Mouse (Mus musculus): ENCODE results near the gene Nfib. TPM values are rescaled to one million over a fixed set of nuclear protein-coding genes. Genes with fewer than 3 reads are reported as not detected.

Nfib gene
- polyA plus RNA-seq, 1 experiment from 2014 or later, result 59.0 TPM

DNA sequence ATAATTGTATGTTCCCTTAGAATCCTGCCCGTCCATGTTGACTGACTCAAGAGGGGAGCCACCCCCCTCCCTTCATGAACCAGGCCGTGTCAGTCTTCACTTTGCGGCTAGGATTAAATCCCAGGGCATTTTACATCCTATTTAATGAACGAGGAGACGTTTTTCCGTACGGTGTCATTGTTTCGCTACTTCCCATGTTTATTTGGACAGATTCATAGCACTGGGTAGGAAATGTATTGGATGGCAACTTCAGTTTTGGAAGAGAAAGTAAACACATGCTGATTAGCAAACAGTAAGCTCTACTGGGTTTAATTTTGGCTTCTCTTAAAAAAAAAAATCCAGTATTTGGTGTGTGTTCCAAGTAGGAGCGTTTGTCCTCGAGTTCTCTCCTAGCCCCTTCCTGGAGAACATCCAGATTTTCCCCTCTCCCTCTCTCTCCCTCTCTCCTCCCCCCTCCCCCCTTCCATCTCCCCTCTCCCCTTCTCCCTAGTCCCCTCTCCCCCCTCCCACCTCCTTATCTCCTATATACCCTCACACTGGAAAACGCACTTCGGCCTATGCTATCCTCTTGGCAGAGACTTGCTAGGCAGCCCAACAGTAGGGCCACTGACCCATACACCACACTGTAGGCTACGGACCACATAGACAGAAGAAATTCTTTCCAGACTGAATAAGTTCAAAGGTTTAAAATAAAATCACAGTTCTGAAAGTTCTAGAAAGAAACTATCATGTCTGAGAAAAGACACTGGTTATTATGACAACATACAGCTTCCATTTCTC lies 271.4 kb downstream of the Nfib start:
- H3K27me3 ChIP-seq (ENCODE audit: control insufficient read depth, insufficient read depth, low read length), result no peaks in the 10 kb centered on the region
- H3K9ac ChIP-seq (ENCODE audit: low read depth, low read length), result no peak overlapping the region
- ATAC-seq (replicated peaks; ENCODE audit: insufficient number of reproducible peaks, low FRiP score, low TSS enrichment), result no peak
- H3K36me3 ChIP-seq (ENCODE audit: control insufficient read depth, insufficient read depth, low read length), result no peaks in the 10 kb centered on the region
- 47% methylated on average over 13 of the region's 13 CpGs for WGBS (ENCODE audit: insufficient replicate concordance)
- H3K4me3 ChIP-seq (ENCODE audit: low read depth, low read length), result no peak overlapping the region
- H3K9me3 ChIP-seq (replicated peaks; ENCODE audit: control insufficient read depth, low read length), result no peaks in the 10 kb centered on the region
- H3K27ac ChIP-seq (ENCODE audit: low read depth, low read length), result no peak overlapping the region
- no peak overlapping the region for H3K4me2 ChIP-seq
- H3K4me1 ChIP-seq (ENCODE audit: control insufficient read depth, insufficient read depth, low read length), result peaks cover 56% of the 10 kb centered on the region

DNA sequence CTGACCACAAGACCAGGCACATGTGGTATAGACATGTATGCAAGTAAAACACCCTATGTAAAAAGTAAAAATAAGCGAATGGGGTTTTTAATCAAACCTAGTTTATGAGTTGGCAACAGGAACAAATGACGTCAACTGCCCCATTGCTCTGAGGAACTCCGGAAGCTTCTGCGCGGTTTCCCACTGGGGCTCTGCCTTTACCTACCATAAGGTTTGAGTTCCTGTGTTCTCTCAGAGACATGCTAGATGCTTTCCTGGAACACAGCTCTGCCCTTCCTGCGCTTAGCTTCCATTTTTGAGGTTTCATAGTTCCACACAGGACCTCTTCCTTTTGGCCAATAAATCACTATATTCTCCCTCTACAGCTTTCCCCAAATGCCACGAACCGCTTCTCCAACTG lies 273.7 kb downstream of the Nfib start:
- Histone ChIP-seq H3K4me1 (ENCODE audit: control insufficient read depth, insufficient read depth, low read length) (peaks cover 49% of the 10 kb centered on the region), H3K27ac (ENCODE audit: low read depth, low read length) (no peak overlapping the region)
- WGBS (ENCODE audit: insufficient replicate concordance), result 92% methylated on average over 8 of the region's 8 CpGs

DNA sequence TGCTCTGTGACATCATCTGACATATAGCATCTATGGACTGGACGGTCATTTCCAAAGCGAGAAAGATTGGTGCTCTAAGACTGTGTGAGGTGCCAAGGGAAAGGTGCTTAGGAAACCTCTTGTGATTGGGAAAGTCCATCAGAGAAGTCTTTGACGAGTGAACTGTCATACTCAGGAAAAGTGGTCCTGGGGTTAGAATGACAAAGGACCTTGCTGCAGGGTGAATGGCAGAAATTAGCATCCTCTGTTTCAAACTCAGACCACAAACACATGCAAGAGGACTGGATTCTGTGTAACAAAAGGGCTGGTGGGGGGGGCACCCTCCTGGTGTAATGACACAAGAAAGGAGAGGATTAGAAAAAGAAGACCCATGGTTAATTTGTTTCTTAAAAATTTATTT lies 274.7 kb downstream of the Nfib start:
- no peak overlapping the region for H3K4me3 ChIP-seq (ENCODE audit: low read depth, low read length)
- H3K4me2 ChIP-seq, result no peak overlapping the region
- no peaks in the 10 kb centered on the region for H3K27me3 ChIP-seq (ENCODE audit: control insufficient read depth, insufficient read depth, low read length)
- ATAC-seq (replicated peaks; ENCODE audit: insufficient number of reproducible peaks, low FRiP score, low TSS enrichment), result no peak
- H3K27ac ChIP-seq (ENCODE audit: low read depth, low read length), result no peak overlapping the region
- H3K9ac ChIP-seq (ENCODE audit: low read depth, low read length), result no peak overlapping the region
- H3K36me3 ChIP-seq (ENCODE audit: control insufficient read depth, insufficient read depth, low read length), result no peaks in the 10 kb centered on the region
- no peaks in the 10 kb centered on the region for H3K9me3 ChIP-seq (replicated peaks; ENCODE audit: control insufficient read depth, low read length)
- 73% methylated on average over 3 of the region's 3 CpGs for WGBS (ENCODE audit: insufficient replicate concordance)
- peaks cover 43% of the 10 kb centered on the region for H3K4me1 ChIP-seq (ENCODE audit: control insufficient read depth, insufficient read depth, low read length)

More for the DNA sequence above, 273.7 kb downstream of the Nfib start:
- H3K36me3 ChIP-seq (ENCODE audit: control insufficient read depth, insufficient read depth, low read length), result no peaks in the 10 kb centered on the region
- no peaks in the 10 kb centered on the region for H3K9me3 ChIP-seq (replicated peaks; ENCODE audit: control insufficient read depth, low read length)
- no peaks in the 10 kb centered on the region for H3K27me3 ChIP-seq (ENCODE audit: control insufficient read depth, insufficient read depth, low read length)
- H3K4me2 ChIP-seq, result no peak overlapping the region
- H3K9ac ChIP-seq (ENCODE audit: low read depth, low read length), result no peak overlapping the region
- ATAC-seq (replicated peaks; ENCODE audit: insufficient number of reproducible peaks, low FRiP score, low TSS enrichment), result no peak
- no peak overlapping the region for H3K4me3 ChIP-seq (ENCODE audit: low read depth, low read length)

DNA sequence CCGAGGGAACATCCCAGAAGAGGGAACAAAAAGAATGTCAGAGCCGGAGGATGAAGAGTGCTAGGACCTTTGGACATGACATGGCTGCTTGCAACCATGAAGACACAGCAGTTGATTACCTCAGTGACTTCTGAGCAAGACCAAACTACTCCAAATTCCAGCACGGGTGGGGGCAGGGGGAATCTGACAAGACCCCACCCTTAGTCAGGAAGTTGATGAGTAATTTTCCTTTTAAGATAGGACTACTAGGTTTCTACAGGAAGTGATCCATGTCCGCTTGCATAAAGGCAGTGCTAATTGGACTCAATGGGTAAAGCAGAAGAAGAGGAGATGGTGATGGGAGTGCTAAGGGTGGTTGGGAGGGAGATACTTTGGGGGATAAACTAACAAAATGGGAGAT lies 279.3 kb downstream of the Nfib start:
- no peak for ATAC-seq (replicated peaks; ENCODE audit: insufficient number of reproducible peaks, low FRiP score, low TSS enrichment)
- H3K27ac ChIP-seq (ENCODE audit: low read depth, low read length), result no peak overlapping the region
- WGBS (ENCODE audit: insufficient replicate concordance), result 82% methylated on average over 4 of the region's 4 CpGs
- no peaks in the 10 kb centered on the region for H3K27me3 ChIP-seq (ENCODE audit: control insufficient read depth, insufficient read depth, low read length)
- no peaks in the 10 kb centered on the region for H3K36me3 ChIP-seq (ENCODE audit: control insufficient read depth, insufficient read depth, low read length)
- no peak overlapping the region for H3K9ac ChIP-seq (ENCODE audit: low read depth, low read length)
- no peak overlapping the region for H3K4me2 ChIP-seq
- no peak overlapping the region for H3K4me3 ChIP-seq (ENCODE audit: low read depth, low read length)
- peaks cover 20% of the 10 kb centered on the region for H3K4me1 ChIP-seq (ENCODE audit: control insufficient read depth, insufficient read depth, low read length)
- no peaks in the 10 kb centered on the region for H3K9me3 ChIP-seq (replicated peaks; ENCODE audit: control insufficient read depth, low read length)

DNA sequence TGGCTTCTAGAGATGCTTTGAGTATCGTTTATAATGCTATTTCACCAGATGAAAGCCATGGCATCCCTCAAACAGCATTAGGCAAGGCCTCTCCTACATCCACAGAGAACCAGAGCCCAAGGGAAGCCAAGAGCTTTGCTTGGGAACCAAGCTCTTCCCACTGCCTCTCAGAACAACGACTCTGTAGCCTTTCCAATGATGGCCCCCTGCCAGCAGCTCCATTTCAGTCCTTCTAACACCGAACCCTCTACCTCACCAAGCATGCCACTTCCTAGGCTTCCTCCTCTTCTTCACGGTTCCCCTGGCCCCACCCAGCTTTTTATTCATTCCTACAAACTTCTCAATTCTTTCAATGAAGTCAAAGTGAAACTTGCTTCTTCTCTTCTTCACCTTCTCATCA lies 287.3 kb downstream of the Nfib start:
- Histone ChIP-seq H3K4me3 (ENCODE audit: low read depth, low read length) (no peak overlapping the region), H3K4me1 (ENCODE audit: control insufficient read depth, insufficient read depth, low read length) (peaks cover 27% of the 10 kb centered on the region), H3K27ac (ENCODE audit: low read depth, low read length) (no peak overlapping the region), H3K27me3 (ENCODE audit: control insufficient read depth, insufficient read depth, low read length) (no peaks in the 10 kb centered on the region), H3K4me2 (no peak overlapping the region), H3K9ac (ENCODE audit: low read depth, low read length) (no peak overlapping the region), H3K36me3 (ENCODE audit: control insufficient read depth, insufficient read depth, low read length) (no peaks in the 10 kb centered on the region), H3K9me3 (replicated peaks; ENCODE audit: control insufficient read depth, low read length) (no peaks in the 10 kb centered on the region)
- 70% methylated on average over 4 of the region's 4 CpGs for WGBS (ENCODE audit: insufficient replicate concordance)
- no peak for ATAC-seq (replicated peaks; ENCODE audit: insufficient number of reproducible peaks, low FRiP score, low TSS enrichment)

DNA sequence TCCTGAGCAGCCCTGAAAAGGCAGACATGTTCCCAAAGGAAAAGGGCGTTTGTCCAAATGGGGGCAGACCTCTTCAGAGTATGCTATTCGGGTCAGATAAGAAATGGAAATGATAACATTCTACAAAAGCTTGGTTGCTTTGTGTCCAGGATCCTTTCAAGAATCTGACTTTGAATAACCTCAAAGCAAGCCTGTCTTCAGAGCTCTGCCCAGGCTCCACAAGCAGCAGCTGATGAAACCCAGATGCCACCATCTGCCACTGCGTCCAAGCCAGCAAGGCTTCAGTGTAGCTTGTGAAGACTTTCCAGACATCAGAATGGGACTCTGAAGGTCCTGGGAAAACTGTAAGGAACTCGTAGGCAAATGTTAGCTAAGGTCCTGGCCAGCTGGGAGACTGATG lies 289.7 kb downstream of the Nfib start:
- Histone ChIP-seq H3K27ac (ENCODE audit: low read depth, low read length) (peak overlapping the region; percentile 46), H3K9ac (ENCODE audit: low read depth, low read length) (no peak overlapping the region), H3K4me2 (no peak overlapping the region), H3K4me3 (ENCODE audit: low read depth, low read length) (no peak overlapping the region), H3K36me3 (ENCODE audit: control insufficient read depth, insufficient read depth, low read length) (no peaks in the 10 kb centered on the region), H3K4me1 (ENCODE audit: control insufficient read depth, insufficient read depth, low read length) (peaks cover 39% of the 10 kb centered on the region), H3K9me3 (replicated peaks; ENCODE audit: control insufficient read depth, low read length) (no peaks in the 10 kb centered on the region), H3K27me3 (ENCODE audit: control insufficient read depth, insufficient read depth, low read length) (no peaks in the 10 kb centered on the region)
- WGBS (ENCODE audit: insufficient replicate concordance), result 11% methylated on average over 4 of the region's 4 CpGs
- ATAC-seq (replicated peaks; ENCODE audit: insufficient number of reproducible peaks, low FRiP score, low TSS enrichment), result 0 out of 2 replicates have a peak, but pooled peaks have one; percentile 22

DNA sequence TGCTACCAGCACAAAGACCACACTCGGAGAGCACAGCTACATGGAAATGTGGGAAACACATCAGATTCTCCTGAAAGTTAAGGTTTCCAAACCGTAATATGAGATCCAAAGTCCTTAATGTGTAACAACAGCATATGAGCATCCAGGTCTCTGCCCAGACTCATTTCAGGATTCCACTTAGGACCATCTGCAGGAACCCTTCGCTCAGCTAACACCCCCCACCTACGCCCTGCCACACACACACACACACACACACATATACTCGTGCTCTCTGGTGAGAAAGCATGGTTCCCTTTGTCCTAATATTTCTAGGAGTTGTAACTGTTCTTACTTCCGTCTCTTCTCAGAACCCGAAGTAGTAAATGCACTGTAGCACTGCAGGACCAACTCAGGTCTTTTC lies 292.9 kb downstream of the Nfib start:
- Histone ChIP-seq H3K4me3 (ENCODE audit: low read depth, low read length) (no peak overlapping the region), H3K4me1 (ENCODE audit: control insufficient read depth, insufficient read depth, low read length) (peaks cover 35% of the 10 kb centered on the region), H3K4me2 (no peak overlapping the region), H3K27me3 (ENCODE audit: control insufficient read depth, insufficient read depth, low read length) (no peaks in the 10 kb centered on the region), H3K9me3 (replicated peaks; ENCODE audit: control insufficient read depth, low read length) (no peaks in the 10 kb centered on the region), H3K9ac (ENCODE audit: low read depth, low read length) (no peak overlapping the region), H3K27ac (ENCODE audit: low read depth, low read length) (peak overlapping the region; percentile 58), H3K36me3 (ENCODE audit: control insufficient read depth, insufficient read depth, low read length) (no peaks in the 10 kb centered on the region)
- no peak for ATAC-seq (replicated peaks; ENCODE audit: insufficient number of reproducible peaks, low FRiP score, low TSS enrichment)
- WGBS (ENCODE audit: insufficient replicate concordance), result 63% methylated on average over 7 of the region's 7 CpGs

DNA sequence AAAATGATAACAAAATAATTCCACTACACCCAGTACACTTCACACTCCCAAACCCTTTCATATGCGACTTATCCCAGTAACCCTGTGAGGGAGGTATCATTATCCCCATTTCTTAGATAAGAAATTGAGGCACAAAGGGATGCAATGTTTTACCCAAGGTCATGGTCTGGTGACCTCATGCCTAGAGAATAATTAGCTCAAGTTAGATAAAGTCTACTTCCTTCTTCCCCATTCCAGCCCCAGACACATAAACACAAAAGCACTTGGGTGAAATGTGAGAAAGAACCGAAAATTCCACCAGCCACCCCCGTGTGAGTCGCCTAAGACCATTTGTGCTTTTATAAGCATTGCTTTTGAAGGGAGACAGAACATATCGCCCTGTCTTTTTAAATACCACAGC lies 293.6 kb downstream of the Nfib start:
- peaks cover 41% of the 10 kb centered on the region for H3K4me1 ChIP-seq (ENCODE audit: control insufficient read depth, insufficient read depth, low read length)
- H3K4me2 ChIP-seq, result 0 out of 2 replicates have a peak overlapping the region, but pooled peaks have one; percentile 4
- no peak overlapping the region for H3K4me3 ChIP-seq (ENCODE audit: low read depth, low read length)
- WGBS (ENCODE audit: insufficient replicate concordance), result 16% methylated on average over 5 of the region's 5 CpGs
- H3K9ac ChIP-seq (ENCODE audit: low read depth, low read length), result no peak overlapping the region
- H3K36me3 ChIP-seq (ENCODE audit: control insufficient read depth, insufficient read depth, low read length), result no peaks in the 10 kb centered on the region
- H3K27me3 ChIP-seq (ENCODE audit: control insufficient read depth, insufficient read depth, low read length), result no peaks in the 10 kb centered on the region
- H3K9me3 ChIP-seq (replicated peaks; ENCODE audit: control insufficient read depth, low read length), result no peaks in the 10 kb centered on the region
- no peak for ATAC-seq (replicated peaks; ENCODE audit: insufficient number of reproducible peaks, low FRiP score, low TSS enrichment)
- H3K27ac ChIP-seq (ENCODE audit: low read depth, low read length), result peak overlapping the region; percentile 58; the same call in 1 of the 2 replicates
